Mouse (Mus musculus) embryonic facial prominence, embryonic 12.5 days (tissue): Measurements from ENCODE around the gene Nabp2. TPM values are rescaled to one million over a fixed set of nuclear protein-coding genes. Genes with fewer than 3 reads are reported as not detected.
A peak's percentile ranks its signal among the peaks of the same experiment; 100 is the strongest.

Experiments used
- ATAC-seq: fragments of 200-750 bp; cut with Nextera tagmentation; 2 replicates; pipeline ENCODE4 v1.8.0; 2017; ENCODE audit not compliant: insufficient number of reproducible peaks, insufficient read depth, low FRiP score, low TSS enrichment
- H3K27ac ChIP-seq: fragments of 300-500 bp; sonication (generic); 2 replicates; pipeline ENCODE4 v1.5.1; 2016; ENCODE audit warnings: mild to moderate bottlenecking
- H3K27me3 ChIP-seq: fragments of 300-500 bp; sonication (generic); 2 replicates; pipeline ENCODE4 v1.6.1; 2016; ENCODE audit warnings: mild to moderate bottlenecking, moderate library complexity
- H3K36me3 ChIP-seq: fragments of 300-500 bp; sonication (generic); 2 replicates; pipeline ENCODE4 v1.6.1; 2016; ENCODE audit warnings: mild to moderate bottlenecking
- H3K4me1 ChIP-seq: fragments of 300-500 bp; sonication (generic); 2 replicates; pipeline ENCODE4 v1.6.1; 2016
- H3K4me2 ChIP-seq: fragments of 300-500 bp; sonication (generic); replicated peaks from 2 replicates; pipeline ENCODE4 v1.6.1; 2016; ENCODE audit warnings: mild to moderate bottlenecking, moderate library complexity
- H3K4me3 ChIP-seq: fragments of 300-500 bp; sonication (generic); 2 replicates; pipeline ENCODE4 v1.5.1; 2016; ENCODE audit warnings: mild to moderate bottlenecking
- H3K9ac ChIP-seq: fragments of 300-500 bp; sonication (generic); 2 replicates; pipeline ENCODE4 v1.6.1; 2016; ENCODE audit warnings: mild to moderate bottlenecking, moderate library complexity
- H3K9me3 ChIP-seq: fragments of 300-500 bp; sonication (generic); 2 replicates; pipeline ENCODE4 v1.6.1; 2016; ENCODE audit warnings: mild to moderate bottlenecking, moderate library complexity
- WGBS: fragments of 180-500 bp; shearing (Covaris S2); methylation state at CpG from one replicate; pipeline ENCODE4 v1.1.7; 2016; 5-methylcytosine and 5-hydroxymethylcytosine counted together
- microRNA-seq: library from miRNA; unstranded; fragments of <30 nt; microRNA quantifications from one replicate; pipeline ENCODE4, GENCODE M21; 2017
- polyA plus RNA-seq: library from polyadenylated mRNA; unstranded; fragments of >200 nt; fragmentation: Nextera tagmentation; extraction: Ambion mirVana; gene quantifications from 2 replicates; pipeline ENCODE4 v1.2.1, GENCODE M21; 2016

The Nabp2 gene
- polyA plus RNA-seq, 1 experiment from 2014 or later, result 70.1 TPM

DNA sequence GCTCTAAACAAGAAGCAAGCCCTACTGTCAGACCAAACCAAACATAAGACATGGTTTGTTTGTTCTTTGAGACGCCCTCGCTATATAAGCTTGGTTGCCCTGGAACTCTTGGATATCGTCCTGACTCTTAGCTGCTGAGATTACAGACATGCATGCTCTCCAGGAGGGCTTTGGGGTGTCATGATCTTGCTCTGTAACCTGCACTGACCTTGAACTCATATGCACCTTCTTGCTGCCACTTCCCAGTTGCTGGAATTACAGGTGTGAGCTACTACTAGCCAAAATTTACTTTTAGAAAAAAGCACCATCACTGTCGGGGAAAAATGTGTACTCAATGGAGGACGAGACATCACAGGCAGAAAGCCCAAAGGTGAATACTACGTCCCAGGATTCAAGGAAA, 41.7 kb downstream of the Nabp2 start:
- H3K4me1 ChIP-seq, result peaks cover 8% of the 10 kb centered on the region
- H3K9ac ChIP-seq, result no peak overlapping the region
- no peaks in the 10 kb centered on the region for H3K9me3 ChIP-seq
- no peak for ATAC-seq
- H3K4me2 ChIP-seq, result peak overlapping the region; percentile 91
- H3K27ac ChIP-seq, result peak overlapping the region; percentile 94
- 79% methylated on average over 6 of the region's 6 CpGs for WGBS
- H3K27me3 ChIP-seq, result no peaks in the 10 kb centered on the region
- peak overlapping the region; percentile 73; the same call in 1 of the 2 replicates for H3K4me3 ChIP-seq
- H3K36me3 ChIP-seq, result peaks cover 12% of the 10 kb centered on the region; the same call in 1 of the 2 replicates

GRCm38 (mm10) chr10:128369218-128369543, 42.1 kb downstream of the Nabp2 start:
- 4% methylated on average over 9 of the region's 9 CpGs for WGBS
- peaks cover 16% of the 10 kb centered on the region; the same call in 1 of the 2 replicates for H3K36me3 ChIP-seq
- H3K4me1 ChIP-seq, result peaks cover 8% of the 10 kb centered on the region

DNA sequence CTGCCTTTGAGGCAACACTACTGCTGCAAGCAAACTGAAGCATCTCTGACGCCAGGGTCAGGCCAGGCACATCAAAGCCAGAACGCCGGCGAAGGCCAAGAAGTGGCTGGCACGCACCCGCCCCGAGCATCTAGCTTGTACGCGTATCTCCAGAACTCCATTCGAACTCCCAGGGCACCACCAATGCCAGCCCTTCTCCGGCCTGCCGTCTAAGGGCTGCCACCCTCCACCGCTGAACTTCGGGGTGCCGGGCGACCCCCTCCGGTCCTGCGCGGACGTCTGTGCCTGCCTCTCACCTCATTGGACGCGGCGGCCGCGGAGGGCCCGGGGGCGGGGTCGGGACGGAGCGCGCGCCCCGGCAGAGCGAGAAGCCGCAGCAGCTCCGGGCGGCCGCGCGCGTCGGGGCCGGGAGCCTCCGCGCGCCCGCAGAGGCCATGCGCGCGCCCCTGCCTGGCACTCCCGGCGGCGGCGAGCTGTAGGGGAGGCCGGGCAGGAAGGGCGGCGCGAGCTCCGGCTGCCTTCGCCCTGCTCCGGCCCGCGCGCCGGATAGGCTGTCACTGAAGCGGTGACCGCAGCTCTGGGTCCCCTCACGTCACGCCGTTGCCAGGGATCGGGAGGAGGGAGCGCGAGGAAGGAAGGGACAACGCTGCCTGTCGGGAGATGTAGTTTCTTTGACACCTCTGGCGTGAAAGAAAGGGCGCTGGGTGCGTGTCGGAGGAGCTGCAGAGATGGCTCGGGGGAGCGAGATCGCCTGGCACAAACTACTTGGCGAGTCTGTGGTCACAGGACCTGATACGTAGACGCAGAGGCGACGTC, 42.7 kb downstream of the Nabp2 start, which contains the start of gene Coq10a:
Gene Coq10a, minus strand, starts transcription at position 596 of the 816 bp plus-strand sequence.
- under 1% methylated on average over 87 of the region's 87 CpGs for WGBS
- Histone ChIP-seq H3K4me1 (peaks cover 8% of the 10 kb centered on the region), H3K27me3 (no peaks in the 10 kb centered on the region), H3K36me3 (peaks cover 16% of the 10 kb centered on the region; the same call in 1 of the 2 replicates), H3K9me3 (no peaks in the 10 kb centered on the region), H3K4me3 (peak within 1 kb of the TSS; percentile 73), H3K4me2 (peak within 1 kb of the TSS; percentile 91), H3K9ac (peak within 1 kb of the TSS; percentile 75), H3K27ac (peak within 1 kb of the TSS; percentile 94)
- ATAC-seq, result peak; percentile 91

More at GRCm38 (mm10) chr10:128369218-128369543, 42.1 kb downstream of the Nabp2 start:
- no peak for ATAC-seq
- Histone ChIP-seq H3K4me3 (peak overlapping the region; percentile 73), H3K27me3 (no peaks in the 10 kb centered on the region), H3K27ac (peak overlapping the region; percentile 94), H3K9me3 (no peaks in the 10 kb centered on the region), H3K4me2 (peak overlapping the region; percentile 91), H3K9ac (peak overlapping the region; percentile 75)

- H3K27me3 ChIP-seq, result no peaks in the 10 kb centered on the region
- peak overlapping the region; percentile 75 for H3K9ac ChIP-seq
- H3K27ac ChIP-seq, result peak overlapping the region; percentile 94
- peaks cover 23% of the 10 kb centered on the region for H3K36me3 ChIP-seq
- H3K4me2 ChIP-seq, result peak overlapping the region; percentile 91
- WGBS, result 20% methylated on average over 19 of the region's 19 CpGs
- ATAC-seq, result no peak
- H3K4me3 ChIP-seq, result peak overlapping the region; percentile 73
- peaks cover 8% of the 10 kb centered on the region for H3K4me1 ChIP-seq
- H3K9me3 ChIP-seq, result no peaks in the 10 kb centered on the region
Measured at GRCm38 (mm10) chr10:128367899-128368401, 43.3 kb downstream of the Nabp2 start.

GRCm38 (mm10) chr10:128362568-128362967, 48.7 kb downstream of the Nabp2 start:
- ATAC-seq, result no peak
- Histone ChIP-seq H3K4me3 (no peak overlapping the region), H3K36me3 (peaks cover 71% of the 10 kb centered on the region), H3K9ac (no peak overlapping the region), H3K27me3 (no peaks in the 10 kb centered on the region), H3K4me2 (no peak overlapping the region), H3K9me3 (no peaks in the 10 kb centered on the region), H3K4me1 (peaks cover 2% of the 10 kb centered on the region), H3K27ac (no peak overlapping the region)
- 48% methylated on average over 3 of the region's 3 CpGs for WGBS

- Histone ChIP-seq H3K4me2 (no peak overlapping the region), H3K9ac (no peak overlapping the region), H3K36me3 (peaks cover 77% of the 10 kb centered on the region), H3K4me1 (no peaks in the 10 kb centered on the region), H3K27ac (no peak overlapping the region), H3K4me3 (no peak overlapping the region), H3K27me3 (no peaks in the 10 kb centered on the region), H3K9me3 (no peaks in the 10 kb centered on the region)
- ATAC-seq, result no peak
- 95% methylated on average over 6 of the region's 6 CpGs for WGBS
Measured at GRCm38 (mm10) chr10:128361836-128362235, 49.5 kb downstream of the Nabp2 start.

DNA sequence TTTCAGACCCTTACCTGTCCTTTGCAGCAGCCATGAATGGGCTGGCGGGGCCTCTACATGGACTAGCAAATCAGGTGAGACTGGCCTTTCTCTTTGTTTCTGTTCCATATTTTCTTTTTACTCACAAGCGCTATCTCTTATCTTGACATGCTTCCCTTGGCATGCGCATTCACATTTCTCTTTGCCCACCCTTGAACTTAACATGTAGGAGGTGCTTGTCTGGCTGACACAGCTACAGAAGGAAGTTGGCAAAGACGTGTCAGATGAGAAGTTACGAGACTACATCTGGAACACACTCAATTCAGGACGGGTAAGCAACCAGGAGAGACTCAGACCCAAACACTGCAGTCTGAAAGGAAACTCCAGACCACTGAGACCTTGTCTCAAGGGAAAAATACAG, 52.1 kb downstream of the Nabp2 start:
- ATAC-seq, result no peak
- no peak overlapping the region for H3K9ac ChIP-seq
- no peak overlapping the region for H3K4me2 ChIP-seq
- H3K27me3 ChIP-seq, result no peaks in the 10 kb centered on the region
- no peaks in the 10 kb centered on the region for H3K9me3 ChIP-seq
- H3K36me3 ChIP-seq, result peaks cover 79% of the 10 kb centered on the region
- no peak overlapping the region for H3K27ac ChIP-seq
- no peak overlapping the region for H3K4me3 ChIP-seq
- H3K4me1 ChIP-seq, result no peaks in the 10 kb centered on the region
- WGBS, result 93% methylated on average over 6 of the region's 6 CpGs

GRCm38 (mm10) chr10:128358796-128359195, 52.5 kb downstream of the Nabp2 start:
- H3K27me3 ChIP-seq, result no peaks in the 10 kb centered on the region
- H3K27ac ChIP-seq, result no peak overlapping the region
- ATAC-seq, result no peak
- no peak overlapping the region for H3K4me3 ChIP-seq
- H3K9ac ChIP-seq, result no peak overlapping the region
- no peak overlapping the region for H3K4me2 ChIP-seq
- H3K36me3 ChIP-seq, result peaks cover 82% of the 10 kb centered on the region
- H3K4me1 ChIP-seq, result no peaks in the 10 kb centered on the region
- 55% methylated on average over 2 of the region's 2 CpGs for WGBS
- H3K9me3 ChIP-seq, result no peaks in the 10 kb centered on the region

Small RNA genes lying within 50 kb of the gene (microRNA-seq; reads per million reads assigned to microRNA genes)
- gene Gm25361 (not detected), gene Gm26308 (not detected), gene Mir6914 (not detected), gene Mir6915 (1.5 reads per million), gene Mir8105 (1.1 reads per million)

Other genes with a start within 250 kb of the Nabp2 start
- 31.7 and 33.6 TPM in 2 replicates for gene Rbms2, start 231.2 kb downstream of the Nabp2 start, polyA plus RNA-seq
- 1.1 and 2.7 TPM in 2 replicates for gene Gls2, start 217.0 kb downstream of the Nabp2 start, polyA plus RNA-seq
- 31.1 TPM in 2 replicates for gene Spryd4, start 199.7 kb downstream of the Nabp2 start, polyA plus RNA-seq
- gene Mip, start 185.7 kb downstream of the Nabp2 start, polyA plus RNA-seq, result 0.69 and 1.1 TPM in 2 replicates
- 80.9 and 81.5 TPM in 2 replicates for gene Timeless, start 179.4 kb downstream of the Nabp2 start, polyA plus RNA-seq
- 0.37 and 0.90 TPM in 2 replicates for gene Apon, start 157.4 kb downstream of the Nabp2 start, polyA plus RNA-seq
- gene Apof, start 142.8 kb downstream of the Nabp2 start, polyA plus RNA-seq, result not detected in 2 replicates
- 20.9 and 22.0 TPM in 2 replicates for gene Stat2, start 140.9 kb downstream of the Nabp2 start, polyA plus RNA-seq
- not detected in 2 replicates for gene Il23a, start 112.7 kb downstream of the Nabp2 start, polyA plus RNA-seq
- gene Pan2, start 108.2 kb downstream of the Nabp2 start, polyA plus RNA-seq, result 36.2 and 38.3 TPM in 2 replicates
- gene Cnpy2, start 89.0 kb downstream of the Nabp2 start, polyA plus RNA-seq, result 306 and 319 TPM in 2 replicates
- 191 TPM in 2 replicates for gene Cs, start 73.8 kb downstream of the Nabp2 start, polyA plus RNA-seq
- gene Coq10a, start 42.5 kb downstream of the Nabp2 start, polyA plus RNA-seq, result 15.0 and 17.9 TPM in 2 replicates
- 14.8 and 15.4 TPM in 2 replicates for gene Ankrd52, start 34.4 kb downstream of the Nabp2 start, polyA plus RNA-seq
- 0.33 TPM in 1 of 2 replicates, not detected in the other for gene Slc39a5, start 10.3 kb downstream of the Nabp2 start, polyA plus RNA-seq
- 44.5 and 50.5 TPM in 2 replicates for gene Rnf41, start 165 bp upstream of the Nabp2 start, polyA plus RNA-seq
- 121 and 125 TPM in 2 replicates for gene Smarcc2, start 47.8 kb upstream of the Nabp2 start, polyA plus RNA-seq
- gene Myl6, start 82.7 kb upstream of the Nabp2 start, polyA plus RNA-seq, result 877 and 907 TPM in 2 replicates
- 3.2 and 3.9 TPM in 2 replicates for gene Myl6b, start 87.2 kb upstream of the Nabp2 start, polyA plus RNA-seq
- 29.2 and 30.7 TPM in 2 replicates for gene Esyt1, start 114.4 kb upstream of the Nabp2 start, polyA plus RNA-seq
- gene Zc3h10, start 136.3 kb upstream of the Nabp2 start, polyA plus RNA-seq, result 18.8 and 19.4 TPM in 2 replicates
- 3,271 and 3,412 TPM in 2 replicates for gene Rpl41, start 137.8 kb upstream of the Nabp2 start, polyA plus RNA-seq
- 189 and 192 TPM in 2 replicates for gene Pa2g4, start 154.5 kb upstream of the Nabp2 start, polyA plus RNA-seq
- gene Erbb3, start 178.2 kb upstream of the Nabp2 start, polyA plus RNA-seq, result 20.9 TPM in 2 replicates
- 668 and 696 TPM in 2 replicates for gene Rps26, start 215.3 kb upstream of the Nabp2 start, polyA plus RNA-seq
- 5.5 and 6.6 TPM in 2 replicates for gene Ikzf4, start 234.5 kb upstream of the Nabp2 start, polyA plus RNA-seq